Mouse (Mus musculus) lung, adult 18-20 months (tissue): Measurements from ENCODE around the gene Abcb8.
"Not testable (repeated sequence)": the region's sequence is repeated elsewhere in the genome, so short reads cannot be mapped to it uniquely, and the experiment has no call there.

ENCODE experiments used
- DNase-seq, 2 experiments: peaks; one replicate each; pipeline ENCODE4 v3.0.0; 2022; ENCODE audit warnings: mixed read lengths in 2 of 2

Abcb8 gene

GRCm38 (mm10) chr5:24369767-24370166, 23.7 kb upstream of the Abcb8 start:
- DNase-seq, result no peak

GRCm38 (mm10) chr5:24373807-24374206, 19.7 kb upstream of the Abcb8 start:
- no peak for DNase-seq

- no peak for DNase-seq
Measured at GRCm38 (mm10) chr5:24374216-24374615, 19.2 kb upstream of the Abcb8 start.

- DNase-seq, result no peak
Measured at GRCm38 (mm10) chr5:24374666-24375328, 18.7 kb upstream of the Abcb8 start.

- DNase-seq, result no peak
Measured at GRCm38 (mm10) chr5:24378700-24379099, 14.8 kb upstream of the Abcb8 start.

DNA sequence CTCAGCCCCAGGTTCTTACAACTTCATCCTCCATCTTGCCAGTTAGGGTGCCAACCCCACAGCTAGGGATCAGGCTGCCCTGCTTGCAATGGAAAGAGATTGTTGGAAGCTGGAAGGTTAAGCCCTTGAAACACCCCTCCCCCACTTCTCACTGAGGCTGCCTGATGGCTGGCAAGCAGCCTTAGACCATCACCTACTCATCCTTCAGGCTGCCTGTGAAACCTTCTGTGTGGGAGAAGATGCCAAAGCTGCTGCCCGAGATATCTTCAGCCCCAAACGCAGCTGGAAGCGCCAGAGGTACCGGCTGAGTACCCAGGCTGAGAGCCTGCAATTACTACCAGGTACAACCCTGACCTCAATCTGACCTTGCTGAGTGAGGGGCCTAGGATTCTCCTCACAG, 14.0 kb upstream of the Abcb8 start:
- no peak for DNase-seq

GRCm38 (mm10) chr5:24380499-24380898, 13.0 kb upstream of the Abcb8 start:
- DNase-seq, result no peak

- no peak for DNase-seq
Measured at GRCm38 (mm10) chr5:24381486-24381885, 12.0 kb upstream of the Abcb8 start.

DNA sequence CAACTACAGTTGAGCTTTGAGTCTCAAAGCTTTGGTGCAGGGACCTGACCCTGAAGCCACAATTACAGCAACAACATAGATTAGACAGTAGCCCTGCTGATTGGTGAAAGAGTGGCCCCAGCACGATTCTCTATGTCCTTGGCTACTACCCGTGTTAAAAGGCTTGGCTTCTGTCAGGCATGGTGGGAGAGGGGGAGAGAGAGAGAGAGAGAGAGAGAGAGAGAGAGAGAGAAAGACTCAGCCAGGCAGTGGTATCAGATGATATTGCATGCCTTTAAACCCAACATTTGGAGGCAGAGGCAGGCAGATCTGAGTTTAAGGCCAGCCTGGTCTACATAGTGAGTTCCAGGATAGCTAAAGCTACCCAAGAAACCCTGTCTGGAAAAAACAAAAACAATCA, 11.5 kb upstream of the Abcb8 start:
- DNase-seq, result no peak

GRCm38 (mm10) chr5:24383026-24383859, 10.2 kb upstream of the Abcb8 start:
- peak; percentile 91 to 95 for DNase-seq

GRCm38 (mm10) chr5:24384407-24384806, 9.1 kb upstream of the Abcb8 start:
- peak; percentile 43 to 46 for DNase-seq

DNA sequence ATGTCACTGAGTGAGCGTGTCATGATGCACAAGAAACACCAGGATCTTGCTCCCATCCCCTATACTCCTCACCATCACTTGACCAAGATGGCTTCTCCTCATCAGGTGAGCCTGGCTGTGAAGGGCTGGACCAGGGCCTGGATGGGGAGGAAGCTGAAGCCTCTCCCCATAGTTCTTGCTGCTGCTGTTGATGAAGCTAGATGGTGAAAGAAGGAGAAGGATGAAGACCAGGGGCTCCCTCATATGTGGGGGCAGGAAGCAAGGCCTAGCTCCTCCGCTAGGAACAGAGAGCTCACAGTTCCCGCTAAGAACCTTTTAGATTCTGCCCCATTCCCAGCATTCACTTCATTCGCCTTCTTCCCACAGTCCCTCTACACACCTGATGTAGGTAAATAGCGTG, 8.1 kb upstream of the Abcb8 start:
- no peak for DNase-seq

GRCm38 (mm10) chr5:24385887-24386550, 7.4 kb upstream of the Abcb8 start:
- DNase-seq, result no peak

DNA sequence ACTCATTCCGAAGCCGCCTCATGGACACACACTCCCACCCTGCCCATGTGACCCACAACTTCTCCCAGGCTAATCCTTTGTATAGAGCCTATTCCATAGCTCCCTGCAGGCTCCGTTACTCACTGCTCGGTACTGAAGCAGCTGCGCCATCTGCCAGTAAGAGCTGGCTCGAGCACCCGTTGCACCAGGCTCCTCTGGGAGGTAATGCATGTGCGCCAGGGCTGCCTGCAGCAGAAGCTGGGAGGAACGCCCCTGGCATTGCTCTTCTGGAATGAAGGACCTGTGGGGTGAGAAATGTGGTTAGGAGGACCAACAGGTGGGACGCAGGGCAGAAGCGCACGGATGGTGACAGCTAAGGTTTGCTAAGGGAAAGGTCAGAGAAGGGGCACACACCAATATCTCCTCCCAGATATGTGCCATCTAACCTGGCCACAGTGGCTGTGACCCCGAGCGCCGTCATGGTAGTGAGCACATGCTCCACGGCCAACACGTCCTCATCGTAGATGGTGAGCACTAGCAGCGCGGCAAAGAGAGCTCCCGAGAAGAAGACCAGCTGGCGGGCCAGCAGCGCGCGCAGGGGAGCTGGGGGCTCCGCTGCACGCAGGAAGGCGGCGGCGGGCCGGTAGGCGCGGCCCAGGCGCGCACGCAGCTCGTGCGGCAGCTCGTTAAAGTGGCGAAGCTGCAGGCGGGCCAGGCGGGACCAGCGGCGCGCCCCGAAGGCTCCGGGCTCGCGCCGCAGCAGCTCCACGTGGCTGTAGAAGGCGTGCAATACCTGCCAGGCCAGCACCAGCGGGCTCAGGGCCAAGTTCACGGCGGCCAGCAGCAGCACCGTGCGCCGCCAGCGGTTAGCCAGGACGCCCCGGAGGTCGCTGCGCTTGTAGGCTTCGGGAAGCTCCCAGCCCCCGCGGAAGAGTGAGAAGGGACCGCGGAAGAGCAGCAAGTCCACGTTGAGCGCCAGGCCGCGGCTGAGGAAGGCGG, 5.9 kb upstream of the Abcb8 start:
- peak; percentile 54 to 72 for DNase-seq

GRCm38 (mm10) chr5:24388246-24388915, 5.1 kb upstream of the Abcb8 start:
- no peak for DNase-seq

GRCm38 (mm10) chr5:24389011-24389657, 4.3 kb upstream of the Abcb8 start:
- DNase-seq, result no peak

- no peak for DNase-seq
Measured at GRCm38 (mm10) chr5:24389658-24390020, 3.8 kb upstream of the Abcb8 start.

DNA sequence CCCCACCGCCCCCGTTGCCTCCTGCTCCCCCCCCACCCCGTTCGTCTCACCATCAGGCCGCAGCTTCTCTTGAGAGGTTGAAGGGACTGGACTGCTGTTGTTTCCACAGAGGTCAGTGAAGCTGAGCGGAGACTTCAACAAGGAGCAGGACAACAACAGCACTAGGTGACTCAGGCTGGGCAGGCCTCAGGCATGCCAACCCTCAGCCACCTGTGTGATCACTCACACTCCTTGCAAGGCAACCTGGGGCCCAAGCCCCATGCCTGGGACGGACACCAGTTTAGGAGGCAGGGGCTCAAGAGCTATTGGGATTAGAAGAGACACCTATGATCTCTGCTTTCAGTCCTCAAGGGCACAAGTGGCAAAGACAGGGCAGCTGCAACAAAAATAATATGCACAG, 1.6 kb upstream of the Abcb8 start, which contains the start of gene Atg9b:
TSS of gene Atg9b (minus strand) at position 280 of the 400 bp plus-strand sequence.
- no peak for DNase-seq

GRCm38 (mm10) chr5:24392724-24393123, 739 bp upstream of the Abcb8 start:
- DNase-seq, result no peak

DNA sequence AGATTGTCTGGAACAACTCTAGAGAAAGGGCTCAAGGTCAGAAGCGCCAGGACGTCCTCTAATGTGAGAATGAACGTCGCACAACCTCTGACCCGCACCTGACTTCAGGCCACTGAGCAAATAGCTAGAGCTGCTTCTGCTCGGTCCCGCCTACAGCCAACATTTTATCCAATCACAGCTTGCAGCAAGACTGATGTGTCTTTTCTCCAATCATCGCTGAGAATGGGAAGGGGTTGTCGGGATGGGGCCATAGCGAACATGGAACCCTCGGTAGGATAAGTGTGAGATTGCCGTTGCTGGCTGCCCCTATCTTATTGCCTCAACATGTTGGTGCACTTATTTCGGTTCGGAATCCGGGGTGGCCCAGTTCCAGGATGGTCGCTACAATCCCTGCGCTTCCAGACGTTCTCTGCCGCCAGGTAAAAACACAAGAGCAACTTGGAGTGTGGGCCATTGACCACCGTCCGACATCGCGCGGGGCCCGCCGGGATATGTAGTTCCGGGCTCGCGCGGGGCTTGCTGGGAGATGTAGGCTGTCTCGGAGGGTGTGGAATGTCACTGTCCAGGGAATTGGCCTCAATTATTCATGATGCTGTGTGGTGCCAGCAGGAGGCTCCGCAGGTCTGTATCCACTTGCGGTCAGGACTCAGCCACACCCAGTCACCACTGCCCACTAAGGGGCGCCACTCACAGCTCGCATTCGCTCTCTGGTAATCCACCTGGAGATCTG, 867 bp downstream of the Abcb8 start:
- peak; percentile 96 to 98 for DNase-seq

GRCm38 (mm10) chr5:24396254-24396653, 2.8 kb downstream of the Abcb8 start:
- not testable (repeated sequence) for DNase-seq
